Mouse (Mus musculus): ENCODE results near the gene Pepd. TPM values are rescaled to one million over a fixed set of nuclear protein-coding genes. Genes with fewer than 3 reads are reported as not detected.

The Pepd gene
- polyA plus RNA-seq, 1 experiment from 2014 or later: 67.3 TPM

DNA sequence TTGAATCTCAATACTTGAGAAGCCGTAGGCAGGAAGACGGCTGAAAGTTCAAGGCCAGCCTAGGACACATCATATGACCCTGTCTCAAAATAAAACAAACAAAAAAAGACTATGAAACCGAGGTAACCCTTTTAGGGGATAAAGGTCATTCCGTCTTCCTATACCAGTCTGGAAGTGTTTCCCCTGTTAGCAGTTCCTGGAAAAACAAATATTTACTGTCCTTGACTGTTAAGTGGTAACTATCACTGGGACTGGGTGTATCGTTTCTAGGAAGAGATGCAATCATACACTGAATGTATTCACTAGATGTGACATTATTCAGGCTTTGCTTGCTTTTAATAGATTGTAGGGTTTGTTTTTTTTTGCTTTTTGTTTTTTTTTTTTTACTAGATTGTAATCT, 178.4 kb downstream of the Pepd start:
- no peaks in the 10 kb centered on the region for H3K27me3 ChIP-seq (ENCODE audit: control insufficient read depth, insufficient read depth, low read depth, low read length)
- H3K36me3 ChIP-seq (ENCODE audit: control insufficient read depth, insufficient read depth, low read length): no peaks in the 10 kb centered on the region
- H3K9me3 ChIP-seq (ENCODE audit: control insufficient read depth, low read length): no peaks in the 10 kb centered on the region
- WGBS: 49% methylated on average over 5 of the region's 5 CpGs
- no peak for ATAC-seq (ENCODE audit: low read depth)
- H3K4me1 ChIP-seq (replicated peaks; ENCODE audit: control insufficient read depth, insufficient read depth, low read length): peaks cover 8% of the 10 kb centered on the region; the same call in 1 of the 2 replicates
- H3K4me3 ChIP-seq (ENCODE audit: low read length): no peak overlapping the region
- H3K9ac ChIP-seq (ENCODE audit: low read length): no peak overlapping the region
- no peak overlapping the region for H3K4me2 ChIP-seq (ENCODE audit: low read depth, low read length)
- no peak overlapping the region for H3K27ac ChIP-seq (ENCODE audit: low read length)

Small RNAs within 50 kb of the gene (microRNA-seq; reads per million reads assigned to microRNA genes)
- not detected for gene Gm25033

Other genes starting within 250 kb of the Pepd start
- gene Chst8, start 99.7 kb upstream of the Pepd start, polyA plus RNA-seq (2015; fragmentation: Nextera tagmentation; extraction: Ambion mirVana): 4.5 and 4.8 TPM in 2 replicates
- gene Cebpg, start 144.2 kb downstream of the Pepd start, polyA plus RNA-seq (2015; fragmentation: Nextera tagmentation; extraction: Ambion mirVana): 37.5 and 38.7 TPM in 2 replicates
- gene Cebpa, start 206.9 kb downstream of the Pepd start, polyA plus RNA-seq (2015; fragmentation: Nextera tagmentation; extraction: Ambion mirVana): 7.5 and 9.4 TPM in 2 replicates